8 mouse cellular contexts compared by ENCODE assay signal in the genomic region with DNA sequence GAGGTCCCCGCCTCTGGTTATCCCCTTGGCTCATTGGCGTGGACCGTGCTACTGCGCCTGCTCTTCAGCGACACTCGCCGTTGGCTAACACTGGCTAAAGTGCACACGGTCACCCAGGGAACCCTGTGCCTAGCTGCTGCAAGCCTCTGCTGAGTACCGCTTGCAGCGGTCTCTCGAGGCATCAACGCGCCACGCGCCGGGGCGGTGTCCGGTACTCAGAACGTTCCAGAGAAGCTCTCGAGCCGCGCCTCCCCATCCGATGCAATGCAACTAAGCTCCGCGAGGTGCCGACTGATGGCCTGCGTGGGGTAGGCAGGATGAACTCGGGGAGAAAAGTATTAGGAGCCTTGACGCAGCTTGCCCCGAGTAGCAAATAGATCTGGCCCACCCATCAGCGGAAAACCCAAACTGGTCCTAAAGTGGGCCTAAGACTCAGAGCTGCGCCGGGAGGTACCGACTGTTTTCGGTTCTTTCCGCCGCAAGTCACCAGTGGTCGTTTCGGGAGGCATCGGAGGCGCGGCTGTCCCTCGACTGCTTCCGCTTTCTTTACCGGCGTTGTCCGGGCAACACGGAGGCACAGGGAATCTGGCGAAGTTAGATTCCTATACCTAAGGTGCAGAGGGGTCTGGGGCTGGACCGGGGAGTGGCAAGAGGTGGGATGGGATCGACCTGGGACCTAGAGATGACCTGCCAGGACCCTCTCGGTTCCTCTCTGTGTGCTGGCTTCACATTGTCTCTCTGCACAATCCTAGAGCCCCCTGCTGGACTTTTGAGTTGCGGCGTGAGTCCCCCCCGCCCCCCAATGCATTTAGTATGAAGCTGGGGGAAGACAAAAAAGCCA. TPM values are rescaled to one million over a fixed set of nuclear protein-coding genes. Genes with fewer than 3 reads are reported as not detected.
DNase-seq lines count a peak whose midpoint lies in the region; ATAC-seq lines count a peak whose summit lies in the region.

No protein-coding gene starts in this region.

- H3K9ac ChIP-seq in intestine, embryonic 15.5 days = peak overlapping the region; percentile 65
- peak overlapping the region; percentile 83 for H3K9ac ChIP-seq in limb, embryonic 13.5 days
- peak overlapping the region; percentile 77 for H3K9ac ChIP-seq in midbrain, embryonic 13.5 days (replicated peaks)

- H3K9me3 ChIP-seq in intestine, embryonic 15.5 days = no peaks in the 10 kb centered on the region
- no peaks in the 10 kb centered on the region for H3K9me3 ChIP-seq in limb, embryonic 13.5 days
- no peaks in the 10 kb centered on the region for H3K9me3 ChIP-seq in midbrain, embryonic 13.5 days

- under 1% methylated on average over 55 of the region's 55 CpGs for WGBS in intestine, embryonic 15.5 days
- WGBS in limb, embryonic 13.5 days = under 1% methylated on average over 55 of the region's 55 CpGs
- WGBS in midbrain, embryonic 13.5 days = under 1% methylated on average over 55 of the region's 55 CpGs

- no peaks in the 10 kb centered on the region for H3K27me3 ChIP-seq in intestine, embryonic 15.5 days (replicated peaks)
- H3K27me3 ChIP-seq in limb, embryonic 13.5 days = no peaks in the 10 kb centered on the region
- H3K27me3 ChIP-seq in midbrain, embryonic 13.5 days = no peaks in the 10 kb centered on the region

- H3K4me3 ChIP-seq in intestine, embryonic 15.5 days (replicated peaks) = peak overlapping the region; percentile 83
- peak overlapping the region; percentile 99 for H3K4me3 ChIP-seq in limb, embryonic 13.5 days
- H3K4me3 ChIP-seq in midbrain, embryonic 13.5 days (replicated peaks) = peak overlapping the region; percentile 99

- H3K36me3 ChIP-seq in intestine, embryonic 15.5 days = peaks cover 2% of the 10 kb centered on the region; the same call in 1 of the 2 replicates
- peaks cover 22% of the 10 kb centered on the region for H3K36me3 ChIP-seq in limb, embryonic 13.5 days
- peaks cover 13% of the 10 kb centered on the region for H3K36me3 ChIP-seq in midbrain, embryonic 13.5 days

- DNase-seq in kidney, adult 11 months = peak; percentile 86
- DNase-seq in kidney, adult 9 months = no peak
- peak; percentile 17 for DNase-seq in embryo, embryonic 11.5 days (ENCODE audit: low read depth, low spot score)
- peak; percentile 73 for DNase-seq in gastrocnemius, postnatal 25 days
- DNase-seq in skeletal muscle tissue, adult 2 months (ENCODE audit: low read depth, low spot score) = peak; percentile 67

- peaks cover 10% of the 10 kb centered on the region; the same call in 1 of the 2 replicates for H3K4me1 ChIP-seq in intestine, embryonic 15.5 days (replicated peaks)
- peaks cover 19% of the 10 kb centered on the region for H3K4me1 ChIP-seq in limb, embryonic 13.5 days
- peaks cover 31% of the 10 kb centered on the region for H3K4me1 ChIP-seq in midbrain, embryonic 13.5 days (replicated peaks)

- H3K4me2 ChIP-seq in intestine, embryonic 15.5 days (replicated peaks) = peak overlapping the region; percentile 88
- H3K4me2 ChIP-seq in limb, embryonic 13.5 days (replicated peaks) = peak overlapping the region; percentile 95
- peak overlapping the region; percentile 96 for H3K4me2 ChIP-seq in midbrain, embryonic 13.5 days (replicated peaks)

- H3K27ac ChIP-seq in intestine, embryonic 15.5 days = peak overlapping the region; percentile 91
- peak overlapping the region; percentile 67 for H3K27ac ChIP-seq in limb, embryonic 13.5 days
- H3K27ac ChIP-seq in midbrain, embryonic 13.5 days = peak overlapping the region; percentile 80

- peak; percentile 87 for ATAC-seq in intestine, embryonic 15.5 days
- ATAC-seq in limb, embryonic 13.5 days (ENCODE audit: low FRiP score, low read depth) = peak; percentile 84
- ATAC-seq in midbrain, embryonic 13.5 days = peak; percentile 92

RNA-seq across cellular contexts. Expression of a gene that starts 0.6 kb away (rescaled TPM):
- 1 to 10 TPM; 2.7 to 4.6 TPM for total RNA-seq in gastrocnemius, postnatal 25 days (2021)
- polyA plus RNA-seq in intestine, embryonic 15.5 days (2015; fragmentation: Nextera tagmentation; extraction: Ambion mirVana) = 12.3 and 14.8 TPM in 2 replicates
- 18.7 and 22.5 TPM in 2 replicates for polyA plus RNA-seq in limb, embryonic 13.5 days (2015; fragmentation: Nextera tagmentation; extraction: Ambion mirVana)
- 19.1 and 19.8 TPM in 2 replicates for polyA plus RNA-seq in midbrain, embryonic 13.5 days (2015; fragmentation: Nextera tagmentation; extraction: Ambion mirVana)

RNA-seq across cellular contexts. Expression of a gene that starts 0.9 kb away (rescaled TPM):
- total RNA-seq in gastrocnemius, postnatal 25 days (2021) = 1 to 10 TPM; 6.8 to 6.9 TPM
- 5.2 and 5.3 TPM in 2 replicates for polyA plus RNA-seq in intestine, embryonic 15.5 days (2015; fragmentation: Nextera tagmentation; extraction: Ambion mirVana)
- polyA plus RNA-seq in limb, embryonic 13.5 days (2015; fragmentation: Nextera tagmentation; extraction: Ambion mirVana) = 7.4 and 8.4 TPM in 2 replicates
- polyA plus RNA-seq in midbrain, embryonic 13.5 days (2015; fragmentation: Nextera tagmentation; extraction: Ambion mirVana) = 7.0 and 8.2 TPM in 2 replicates

RNA-seq across cellular contexts. Expression of a gene that starts 56.0 kb away (rescaled TPM):
- total RNA-seq in gastrocnemius, postnatal 25 days (2021) = 1 to 10 TPM; 5.5 to 8.6 TPM
- 183 and 187 TPM in 2 replicates for polyA plus RNA-seq in intestine, embryonic 15.5 days (2015; fragmentation: Nextera tagmentation; extraction: Ambion mirVana)
- polyA plus RNA-seq in limb, embryonic 13.5 days (2015; fragmentation: Nextera tagmentation; extraction: Ambion mirVana) = 224 and 236 TPM in 2 replicates
- 146 and 161 TPM in 2 replicates for polyA plus RNA-seq in midbrain, embryonic 13.5 days (2015; fragmentation: Nextera tagmentation; extraction: Ambion mirVana)
